Mouse (Mus musculus) brain, embryonic 18.5 days (tissue): ENCODE measurements around the gene Aldh18a1.
A peak's percentile ranks its signal among the peaks of the same experiment; 100 is the strongest.

Experiments
- DNase-seq: peaks from one replicate; pipeline ENCODE4 v3.0.0-alpha.2; 2012; ENCODE audit warnings: low read depth, low spot score

Aldh18a1 gene

GRCm38 (mm10) chr19:40530323-40530722 is 57.9 kb downstream of the Aldh18a1 start:
- no peak for DNase-seq

GRCm38 (mm10) chr19:40528254-40528653 is 60.0 kb downstream of the Aldh18a1 start:
- DNase-seq, result no peak

- DNase-seq, result no peak
Measured at GRCm38 (mm10) chr19:40526367-40527014, 61.8 kb downstream of the Aldh18a1 start.

- DNase-seq, result no peak
Measured at GRCm38 (mm10) chr19:40523431-40524005, 64.7 kb downstream of the Aldh18a1 start.

- no peak for DNase-seq
Measured at GRCm38 (mm10) chr19:40520403-40520802, 67.9 kb downstream of the Aldh18a1 start.

- no peak for DNase-seq
Measured at GRCm38 (mm10) chr19:40518706-40519105, 69.6 kb downstream of the Aldh18a1 start.

GRCm38 (mm10) chr19:40515596-40515995 is 72.7 kb downstream of the Aldh18a1 start:
- no peak for DNase-seq

GRCm38 (mm10) chr19:40514376-40514775 is 73.9 kb downstream of the Aldh18a1 start:
- DNase-seq, result no peak

GRCm38 (mm10) chr19:40513632-40514078 is 74.6 kb downstream of the Aldh18a1 start, which contains the start of gene Sorbs1:
Gene Sorbs1, minus strand, starts transcription at chr19:40513779.
- peak; percentile 91 for DNase-seq

GRCm38 (mm10) chr19:40512500-40513421 is 75.5 kb downstream of the Aldh18a1 start:
- DNase-seq, result peak; percentile 32

GRCm38 (mm10) chr19:40511679-40512309 is 76.5 kb downstream of the Aldh18a1 start:
- DNase-seq, result no peak

- DNase-seq, result no peak
Measured at GRCm38 (mm10) chr19:40511100-40511439, 77.2 kb downstream of the Aldh18a1 start.

- no peak for DNase-seq
Measured at GRCm38 (mm10) chr19:40510387-40511099, 77.7 kb downstream of the Aldh18a1 start.

- DNase-seq, result no peak
Measured at GRCm38 (mm10) chr19:40509274-40509673, 79.0 kb downstream of the Aldh18a1 start.

- no peak for DNase-seq
Measured at GRCm38 (mm10) chr19:40508851-40509250, 79.4 kb downstream of the Aldh18a1 start.

- DNase-seq, result no peak
Measured at GRCm38 (mm10) chr19:40506965-40507364, 81.3 kb downstream of the Aldh18a1 start.

- no peak for DNase-seq
Measured at GRCm38 (mm10) chr19:40504336-40504735, 83.9 kb downstream of the Aldh18a1 start.
